Mouse (Mus musculus) intestine, embryonic 14.5 days (tissue): ENCODE measurements around the gene Rptor. TPM values are rescaled to one million over a fixed set of nuclear protein-coding genes. Genes with fewer than 3 reads are reported as not detected.

Experiments used
- ATAC-seq: fragments of 200-750 bp; cut with Nextera tagmentation; replicated peaks from 2 replicates; pipeline ENCODE4 v1.8.0; 2017; ENCODE audit warnings: low read depth, moderate number of reproducible peaks, moderate TSS enrichment, moderate library complexity; ENCODE audit not compliant: low FRiP score, low TSS enrichment
- DNase-seq: peaks from one replicate; pipeline ENCODE4 v3.0.0-alpha.2; 2018; ENCODE audit warnings: low spot score
- H3K27ac ChIP-seq: fragments of 300-500 bp; sonication (generic); 2 replicates; pipeline ENCODE4 v1.5.1; 2014; ENCODE audit warnings: low read depth, mild to moderate bottlenecking, control low read depth
- H3K27me3 ChIP-seq: fragments of 300-500 bp; sonication (generic); replicated peaks from 2 replicates; pipeline ENCODE4 v1.6.1; 2014; ENCODE audit warnings: low read length, control low read depth; ENCODE audit not compliant: control insufficient read depth, insufficient read depth
- H3K36me3 ChIP-seq: fragments of 300-500 bp; sonication (generic); 2 replicates; pipeline ENCODE4 v1.6.1; 2014; ENCODE audit warnings: low read length, control low read depth; ENCODE audit not compliant: control insufficient read depth, insufficient read depth
- H3K4me1 ChIP-seq: fragments of 300-500 bp; sonication (generic); replicated peaks from 2 replicates; pipeline ENCODE4 v1.6.1; 2014; ENCODE audit warnings: low read length, control low read depth, mixed read lengths; ENCODE audit not compliant: control insufficient read depth, insufficient read depth
- H3K4me2 ChIP-seq: fragments of 300-500 bp; sonication (generic); 2 replicates; pipeline ENCODE4 v1.6.1; 2014; ENCODE audit warnings: low read length
- H3K4me3 ChIP-seq: fragments of 300-500 bp; sonication (generic); 2 replicates; pipeline ENCODE4 v1.5.1; 2014; ENCODE audit warnings: low read depth, low read length, control low read depth, mixed read lengths
- H3K9ac ChIP-seq: fragments of 300-500 bp; sonication (generic); 2 replicates; pipeline ENCODE4 v1.6.1; 2014; ENCODE audit warnings: mild to moderate bottlenecking, low read length
- H3K9me3 ChIP-seq: fragments of 300-500 bp; sonication (generic); 2 replicates; pipeline ENCODE4 v1.6.1; 2016; ENCODE audit warnings: low read length, control low read depth; ENCODE audit not compliant: control insufficient read depth
- WGBS: fragments of 180-500 bp; shearing (Covaris S2); extraction: QIAGEN DNeasy Blood & Tissue Kit; methylation state at CpG from one replicate; pipeline ENCODE4 v1.1.7; 2014; 5-methylcytosine and 5-hydroxymethylcytosine counted together
- polyA plus RNA-seq: library from polyadenylated mRNA; unstranded; fragments of >200 nt; fragmentation: Nextera tagmentation; extraction: Ambion mirVana; gene quantifications from 2 replicates; pipeline ENCODE4 v1.2.1, GENCODE M21; 2014

Rptor gene
- polyA plus RNA-seq, 1 experiment from 2014 or later, result 12.9 TPM

DNA sequence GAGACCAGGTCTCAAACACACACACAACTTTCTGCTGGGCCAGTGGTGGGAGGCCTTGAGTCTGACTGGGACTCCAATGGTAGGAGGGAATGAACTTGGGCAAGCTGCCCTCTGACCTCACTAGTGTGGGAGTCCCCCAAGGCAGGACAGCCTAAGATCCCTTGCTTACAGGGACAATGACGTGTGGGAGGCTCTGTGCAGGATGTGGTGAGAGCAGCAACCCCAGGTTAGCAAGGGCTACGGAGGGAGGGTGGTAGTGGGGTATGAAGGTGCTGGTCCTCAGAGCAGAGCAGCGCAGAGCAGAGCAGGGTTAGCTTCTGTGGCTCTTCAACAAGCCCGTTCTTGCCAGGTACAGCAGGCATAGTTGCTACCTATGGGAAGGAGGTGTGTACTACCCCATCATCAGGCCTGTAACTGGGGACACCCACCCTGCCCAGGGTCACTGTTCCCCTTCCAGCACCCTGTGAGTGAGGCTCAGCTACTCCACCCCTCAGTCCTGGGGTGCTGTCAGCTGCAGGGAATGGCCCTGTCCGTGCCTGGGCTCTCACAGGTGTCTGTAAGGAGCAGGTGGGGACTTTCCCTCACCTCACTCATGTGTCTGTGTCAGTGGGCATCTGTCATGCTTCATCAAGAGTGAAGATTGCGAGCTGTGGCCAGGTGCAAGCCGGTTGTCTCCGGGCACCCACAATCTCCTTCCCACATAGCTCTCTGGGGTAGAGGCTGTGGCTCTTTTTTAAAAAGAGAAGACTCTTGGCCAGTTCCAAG is 331.3 kb downstream of the Rptor start:
- Histone ChIP-seq H3K9ac (no peak overlapping the region), H3K36me3 (no peaks in the 10 kb centered on the region), H3K27me3 (no peaks in the 10 kb centered on the region), H3K4me3 (no peak overlapping the region), H3K27ac (no peak overlapping the region), H3K4me1 (peaks cover 28% of the 10 kb centered on the region), H3K9me3 (no peaks in the 10 kb centered on the region), H3K4me2 (no peak overlapping the region)
- ATAC-seq (no peak), DNase-seq (no peak)
- 83% methylated on average over 8 of the region's 8 CpGs for WGBS

DNA sequence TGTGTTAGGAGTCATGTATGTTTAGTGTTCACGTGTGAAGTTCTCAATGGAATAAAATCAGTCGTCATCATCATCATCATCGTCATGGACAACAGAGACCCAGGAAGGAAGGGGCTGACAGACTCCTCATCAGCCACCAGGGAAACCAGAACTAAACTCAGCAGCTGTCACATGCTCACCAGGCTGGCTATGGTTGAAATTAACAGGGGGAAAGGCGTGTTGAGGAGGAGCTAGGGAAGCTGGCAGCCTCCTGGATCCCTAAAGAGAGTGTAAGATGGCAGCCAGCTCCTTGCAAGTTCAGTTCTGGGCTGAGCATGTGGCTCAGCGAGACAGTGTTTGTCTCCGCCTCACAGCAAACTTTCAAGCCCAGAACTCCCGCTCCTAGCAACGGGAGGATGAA is 332.1 kb downstream of the Rptor start:
- H3K4me2 ChIP-seq, result no peak overlapping the region

DNA sequence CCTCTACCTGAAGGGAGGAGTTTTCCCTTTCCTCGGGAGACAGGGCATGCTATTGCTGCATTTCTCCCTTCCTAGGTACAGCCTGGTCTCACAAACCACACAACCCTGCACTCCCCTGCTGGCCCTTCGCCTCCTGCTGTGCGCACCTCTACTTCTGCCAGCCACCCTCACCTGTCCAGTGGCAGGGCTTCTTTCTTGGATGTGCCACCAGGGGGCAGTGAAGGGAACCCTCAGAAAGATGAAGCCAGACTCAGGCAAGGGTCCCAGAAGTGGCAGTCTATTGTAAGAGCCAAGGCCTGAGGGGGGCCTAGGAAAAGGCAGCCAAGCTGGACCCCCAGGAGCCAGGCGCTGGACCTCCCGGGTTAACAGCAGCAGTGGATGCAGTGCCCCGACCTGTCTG is 332.8 kb downstream of the Rptor start:
- Histone ChIP-seq H3K27me3 (no peaks in the 10 kb centered on the region), H3K9ac (no peak overlapping the region), H3K4me2 (no peak overlapping the region), H3K27ac (no peak overlapping the region), H3K4me1 (peaks cover 43% of the 10 kb centered on the region), H3K4me3 (no peak overlapping the region), H3K36me3 (no peaks in the 10 kb centered on the region), H3K9me3 (no peaks in the 10 kb centered on the region)
- ATAC-seq (no peak), DNase-seq (peak; percentile 84)
- whole genome bisulfite sequencing, result 29% methylated on average over 6 of the region's 6 CpGs

More for the DNA sequence above, 332.1 kb downstream of the Rptor start:
- Histone ChIP-seq H3K9me3 (no peaks in the 10 kb centered on the region), H3K4me3 (no peak overlapping the region), H3K27ac (no peak overlapping the region), H3K4me1 (peaks cover 36% of the 10 kb centered on the region), H3K9ac (no peak overlapping the region), H3K27me3 (no peaks in the 10 kb centered on the region), H3K36me3 (no peaks in the 10 kb centered on the region)
- no peak for DNase-seq
- WGBS, result 77% methylated on average over 8 of the region's 8 CpGs
- ATAC-seq, result no peak

DNA sequence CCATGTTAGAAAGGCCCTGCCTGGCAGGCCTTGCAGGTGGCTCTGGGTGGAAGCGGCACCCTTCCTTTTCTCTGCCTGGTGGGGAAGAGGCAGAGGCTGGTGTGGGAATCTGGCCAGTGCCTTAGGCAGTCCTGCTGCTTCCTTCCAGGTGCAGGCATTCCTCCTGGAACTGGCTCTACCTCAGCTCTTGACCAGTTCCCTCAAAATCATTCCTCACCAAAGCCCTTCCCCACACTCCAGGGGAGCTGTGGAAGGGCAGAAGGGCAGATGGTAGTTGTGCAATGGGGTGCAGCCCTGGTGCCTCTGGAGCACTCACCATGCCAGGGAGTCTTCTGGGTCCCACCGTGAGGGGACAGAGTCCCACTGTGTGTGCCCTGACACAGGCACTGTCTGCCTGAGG is 333.8 kb downstream of the Rptor start:
- H3K4me2 ChIP-seq, result no peak overlapping the region
- no peaks in the 10 kb centered on the region for H3K9me3 ChIP-seq
- no peak overlapping the region for H3K9ac ChIP-seq
- peaks cover 53% of the 10 kb centered on the region for H3K4me1 ChIP-seq
- H3K27me3 ChIP-seq, result no peaks in the 10 kb centered on the region
- WGBS, result 79% methylated on average over 2 of the region's 2 CpGs
- no peak overlapping the region for H3K4me3 ChIP-seq
- H3K36me3 ChIP-seq, result no peaks in the 10 kb centered on the region
- peak overlapping the region; percentile 71; the same call in 1 of the 2 replicates for H3K27ac ChIP-seq
- no peak for DNase-seq
- ATAC-seq, result no peak

DNA sequence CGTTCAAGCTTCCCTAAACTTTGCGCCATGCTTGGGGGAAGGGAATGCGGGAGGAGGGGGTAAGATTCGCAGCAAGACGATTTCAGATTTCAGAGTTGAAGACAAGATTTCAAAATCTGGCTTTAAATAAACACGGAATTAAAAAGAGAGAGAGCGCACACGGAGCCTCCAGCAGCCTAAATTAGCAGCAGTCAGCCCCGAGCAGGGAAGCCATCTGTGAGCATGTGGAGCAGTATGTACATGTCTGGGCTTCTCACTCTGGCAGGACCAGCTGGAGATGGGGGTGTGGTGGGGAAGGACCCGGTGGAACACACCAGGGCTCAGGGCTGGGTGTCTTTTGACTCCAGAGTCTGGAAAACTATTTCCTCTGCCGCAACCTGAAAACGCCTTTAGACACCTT is 334.5 kb downstream of the Rptor start:
- Histone ChIP-seq H3K27ac (peak overlapping the region; percentile 71), H3K27me3 (no peaks in the 10 kb centered on the region), H3K36me3 (no peaks in the 10 kb centered on the region), H3K9ac (no peak overlapping the region), H3K9me3 (no peaks in the 10 kb centered on the region), H3K4me1 (peaks cover 58% of the 10 kb centered on the region), H3K4me2 (0 out of 2 replicates have a peak overlapping the region, but pooled peaks have one; percentile 12), H3K4me3 (no peak overlapping the region)
- no peak for DNase-seq
- no peak for ATAC-seq
- WGBS, result 42% methylated on average over 12 of the region's 12 CpGs

DNA sequence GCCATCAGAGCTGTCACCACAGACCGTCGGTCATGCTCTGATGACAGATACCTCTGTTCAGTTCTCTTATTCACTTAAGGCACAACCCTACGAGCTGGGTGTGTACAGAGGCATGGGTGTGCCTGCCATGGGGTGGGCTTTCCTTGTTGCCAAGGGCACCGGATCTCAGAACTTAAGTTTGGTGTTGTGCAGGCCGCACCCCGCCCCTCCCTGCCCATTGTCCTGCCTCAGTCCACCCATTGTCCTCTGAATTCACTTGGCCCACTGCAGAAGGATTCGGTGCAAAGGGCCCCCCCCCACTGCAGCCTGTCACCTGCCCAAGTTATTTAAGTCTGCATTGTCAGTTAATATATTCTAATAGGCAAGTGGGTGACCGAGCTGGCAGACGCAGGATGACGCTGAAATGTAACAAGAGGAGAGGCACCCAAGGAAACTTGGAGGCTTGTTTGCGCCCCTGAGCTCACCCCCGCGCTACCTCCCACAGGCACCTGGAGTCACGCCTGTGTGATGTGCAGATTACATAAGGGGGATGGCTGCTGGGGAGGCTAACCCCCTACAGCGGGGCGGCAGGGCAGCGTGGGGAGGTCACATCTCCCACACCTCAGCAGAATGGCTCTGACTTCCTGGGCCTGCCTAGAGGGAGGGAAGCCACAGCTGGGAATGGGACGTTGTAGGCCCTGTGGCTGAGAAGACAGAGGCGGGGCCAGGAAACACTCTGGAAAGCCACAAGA is 335.2 kb downstream of the Rptor start:
- Histone ChIP-seq H3K27ac (peak overlapping the region; percentile 71), H3K27me3 (no peaks in the 10 kb centered on the region), H3K9ac (no peak overlapping the region), H3K36me3 (no peaks in the 10 kb centered on the region), H3K4me3 (no peak overlapping the region), H3K4me1 (peaks cover 58% of the 10 kb centered on the region), H3K4me2 (no peak overlapping the region), H3K9me3 (no peaks in the 10 kb centered on the region)
- 57% methylated on average over 19 of the region's 19 CpGs for WGBS
- no peak for ATAC-seq
- DNase-seq, result no peak

DNA sequence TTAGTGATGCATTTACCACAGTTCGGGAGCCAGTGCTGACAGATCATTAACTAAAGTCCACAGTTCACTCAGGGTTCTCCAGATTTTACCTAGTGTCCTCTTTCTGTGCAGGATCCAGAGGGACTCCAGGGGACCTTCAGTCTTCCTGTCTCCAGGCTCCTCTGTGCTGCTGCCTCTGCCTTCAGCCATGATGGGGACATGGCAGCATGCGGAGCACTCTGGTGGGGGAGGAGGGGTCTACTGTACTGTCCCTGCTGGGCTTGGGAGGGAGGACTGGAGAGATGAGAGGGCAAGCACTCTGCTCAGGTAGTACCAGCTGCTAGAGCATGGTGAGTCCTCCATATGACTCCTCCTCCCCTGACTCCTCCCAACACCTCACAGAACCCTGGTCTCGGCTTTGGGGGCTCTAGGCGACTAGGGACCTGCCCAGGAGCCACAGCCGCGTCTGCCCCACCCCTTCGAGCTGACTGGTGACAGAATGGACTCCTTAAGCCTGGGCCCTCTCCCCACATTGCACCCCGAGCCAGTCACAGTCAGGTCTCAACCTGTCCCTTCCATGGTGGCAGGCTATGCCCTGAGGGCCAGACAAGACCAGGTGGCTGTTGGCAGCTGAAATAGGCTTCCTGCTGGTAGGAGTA is 336.5 kb downstream of the Rptor start:
- DNase-seq (no peak), ATAC-seq (no peak)
- H3K36me3 ChIP-seq, result no peaks in the 10 kb centered on the region
- H3K27me3 ChIP-seq, result no peaks in the 10 kb centered on the region
- H3K4me1 ChIP-seq, result peaks cover 65% of the 10 kb centered on the region
- peak overlapping the region; percentile 30; the same call in 1 of the 2 replicates for H3K27ac ChIP-seq
- H3K9me3 ChIP-seq, result no peaks in the 10 kb centered on the region
- H3K4me2 ChIP-seq, result peak overlapping the region; percentile 14; the same call in 1 of the 2 replicates
- H3K9ac ChIP-seq, result no peak overlapping the region
- no peak overlapping the region for H3K4me3 ChIP-seq
- 51% methylated on average over 8 of the region's 8 CpGs for WGBS

DNA sequence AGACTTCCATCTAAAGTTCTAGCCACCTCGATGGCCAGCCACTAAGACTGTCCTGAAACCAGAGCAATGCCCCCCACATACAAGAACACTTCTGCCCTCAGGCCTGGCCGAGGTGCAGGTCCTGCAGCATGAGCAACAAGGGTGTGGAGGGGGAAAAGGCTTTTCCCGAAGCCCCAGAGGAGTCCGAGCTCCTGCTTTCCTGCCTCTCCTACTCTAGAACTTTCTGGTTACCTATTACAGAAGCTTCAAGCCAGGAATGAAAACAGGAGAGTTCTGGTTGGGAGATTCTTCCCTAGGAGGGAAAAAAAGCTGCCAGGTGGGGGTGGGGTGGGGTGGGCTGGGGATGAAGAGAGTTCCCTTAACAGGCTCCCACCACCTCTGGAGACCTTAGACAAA is 337.0 kb downstream of the Rptor start:
- Histone ChIP-seq H3K27me3 (no peaks in the 10 kb centered on the region), H3K27ac (no peak overlapping the region), H3K9ac (no peak overlapping the region), H3K4me3 (no peak overlapping the region), H3K36me3 (no peaks in the 10 kb centered on the region), H3K4me1 (peaks cover 70% of the 10 kb centered on the region), H3K4me2 (no peak overlapping the region), H3K9me3 (no peaks in the 10 kb centered on the region)
- ATAC-seq (no peak), DNase-seq (no peak)
- 65% methylated on average over 4 of the region's 4 CpGs for WGBS
